Mouse (Mus musculus) brain, embryonic 18.5 days (tissue): ENCODE data around the gene Matn1.

Experiments used
- DNase-seq: peaks from one replicate; pipeline ENCODE4 v3.0.0-alpha.2; 2012; ENCODE audit warnings: low read depth, low spot score

The Matn1 gene

GRCm38 (mm10) chr4:130917564-130917963 lies 26.6 kb upstream of the Matn1 start:
- no peak for DNase-seq

- no peak for DNase-seq
Observed at GRCm38 (mm10) chr4:130918805-130919749, 25.1 kb upstream of the Matn1 start.

- DNase-seq = no peak
Observed at GRCm38 (mm10) chr4:130919750-130920356, 24.3 kb upstream of the Matn1 start.

- DNase-seq = no peak
Observed at GRCm38 (mm10) chr4:130920951-130921693, 23.1 kb upstream of the Matn1 start.

GRCm38 (mm10) chr4:130921986-130922385 lies 22.2 kb upstream of the Matn1 start:
- DNase-seq = no peak

GRCm38 (mm10) chr4:130926274-130926673 lies 17.9 kb upstream of the Matn1 start:
- no peak for DNase-seq

- no peak for DNase-seq
Observed at GRCm38 (mm10) chr4:130927821-130928220, 16.4 kb upstream of the Matn1 start.

- DNase-seq = no peak
Observed at GRCm38 (mm10) chr4:130942644-130943043, 1.5 kb upstream of the Matn1 start.

GRCm38 (mm10) chr4:130944779-130945178 lies 594 bp downstream of the Matn1 start:
- no peak for DNase-seq

- no peak for DNase-seq
Observed at GRCm38 (mm10) chr4:130947094-130947647, 3.0 kb downstream of the Matn1 start.

GRCm38 (mm10) chr4:130949821-130950384 lies 5.7 kb downstream of the Matn1 start:
- no peak for DNase-seq

- DNase-seq = no peak
Observed at GRCm38 (mm10) chr4:130952531-130952930, 8.3 kb downstream of the Matn1 start.

- no peak for DNase-seq
Observed at GRCm38 (mm10) chr4:130957156-130957555, 13.0 kb downstream of the Matn1 start.

GRCm38 (mm10) chr4:130958812-130959211 lies 14.6 kb downstream of the Matn1 start:
- DNase-seq = no peak

- no peak for DNase-seq
Observed at GRCm38 (mm10) chr4:130959678-130960077, 15.5 kb downstream of the Matn1 start.

GRCm38 (mm10) chr4:130960118-130960734 lies 16.0 kb downstream of the Matn1 start:
- no peak for DNase-seq

- DNase-seq = no peak
Observed at GRCm38 (mm10) chr4:130971278-130971677, 27.1 kb downstream of the Matn1 start.

GRCm38 (mm10) chr4:130972421-130972829 lies 28.2 kb downstream of the Matn1 start:
- no peak for DNase-seq

GRCm38 (mm10) chr4:130973332-130974263 lies 29.4 kb downstream of the Matn1 start:
- DNase-seq = peak; percentile 76

- no peak for DNase-seq
Observed at GRCm38 (mm10) chr4:130978981-130979380, 34.8 kb downstream of the Matn1 start.
